Mouse (Mus musculus): ENCODE results near the gene Gm8909. TPM values are rescaled to one million over a fixed set of nuclear protein-coding genes. Genes with fewer than 3 reads are reported as not detected.

Gene Gm8909
- 0.88 TPM for total RNA-seq (2023)

GRCm38 (mm10) chr17:36168039-36168652 lies at the start of gene Gm8909:
TSS of gene Gm8909 (minus strand) at chr17:36168537.

GRCm38 (mm10) chr17:36190169-36190507 lies 21.8 kb upstream of the Gm8909 start, which contains the start of gene H2-T3:
TSS of gene H2-T3 (minus strand) at chr17:36190287.

GRCm38 (mm10) chr17:36128968-36129817 lies 39.1 kb downstream of the Gm8909 start, which contains the start of gene Gm7030:
TSS of gene Gm7030 (minus strand) at chr17:36129425.

GRCm38 (mm10) chr17:36121352-36122020 lies 46.9 kb downstream of the Gm8909 start, which contains the start of gene Gm19684:
TSS of gene Gm19684 (plus strand) at chr17:36121678.

Other genes with a start within 250 kb of the Gm8909 start
- 136 TPM for gene Abcf1, start 198.8 kb downstream of the Gm8909 start, total RNA-seq (2023)
- 64.9 TPM for gene Gnl1, start 188.7 kb downstream of the Gm8909 start, total RNA-seq (2023)
- 61.8 TPM for gene Prr3, start 188.3 kb downstream of the Gm8909 start, total RNA-seq (2023)
- 23.7 TPM for gene H2-T24, start 148.0 kb downstream of the Gm8909 start, total RNA-seq (2023)
- gene H2-T23, start 135.7 kb downstream of the Gm8909 start, total RNA-seq (2023), result 257 TPM
- gene H2-T22, start 125.8 kb downstream of the Gm8909 start, total RNA-seq (2023), result 190 TPM
- gene Gm6034, start 125.6 kb downstream of the Gm8909 start, total RNA-seq (2023), result 1.1 TPM
- gene Gm11127, start 110.2 kb downstream of the Gm8909 start, total RNA-seq (2023), result 70.7 TPM
- 9.2 TPM for gene Gm19684, start 46.9 kb downstream of the Gm8909 start, total RNA-seq (2023)
- gene Gm7030, start 39.1 kb downstream of the Gm8909 start, total RNA-seq (2023), result 10.3 TPM
- gene H2-T3, start 21.8 kb upstream of the Gm8909 start, total RNA-seq (2023), result 0.44 TPM
- gene Rpp21, start 89.5 kb upstream of the Gm8909 start, total RNA-seq (2023), result 72.8 TPM
- gene Trim39, start 103.7 kb upstream of the Gm8909 start, total RNA-seq (2023), result 88.5 TPM
- not detected for gene H2-M10.2, start 118.0 kb upstream of the Gm8909 start, total RNA-seq (2023)
- gene H2-M10.1, start 157.6 kb upstream of the Gm8909 start, total RNA-seq (2023), result not detected
- gene H2-M10.3, start 199.9 kb upstream of the Gm8909 start, total RNA-seq (2023), result not detected

All from CD4-positive naive resting alpha-beta T cell, adult 76 days (primary cell).